Mouse (Mus musculus): ENCODE results near the gene Fbxl12. TPM values are rescaled to one million over a fixed set of nuclear protein-coding genes. Genes with fewer than 3 reads are reported as not detected.
"Not testable (repeated sequence)": the region's sequence is repeated elsewhere in the genome, so short reads cannot be mapped to it uniquely, and the experiment has no call there.

The Fbxl12 gene
- polyA plus RNA-seq, 1 experiment from 2014 or later: 6.2 TPM

- WGBS (ENCODE audit: insufficient replicate concordance): 2% methylated on average over 17 of the region's 17 CpGs
- H3K4me1 ChIP-seq: peaks cover 72% of the 10 kb centered on the region
- peak overlapping the region; percentile 87 for H3K9ac ChIP-seq
- peak overlapping the region; percentile 93 for H3K4me3 ChIP-seq
- ATAC-seq: no peak
- H3K4me2 ChIP-seq: peak overlapping the region; percentile 99
- no peaks in the 10 kb centered on the region for H3K27me3 ChIP-seq (replicated peaks)
- peaks cover 25% of the 10 kb centered on the region for H3K36me3 ChIP-seq
- H3K27ac ChIP-seq: peak overlapping the region; percentile 86
- H3K9me3 ChIP-seq (replicated peaks): no peaks in the 10 kb centered on the region
These were observed 554 bp upstream of the Fbxl12 start for GRCm38 (mm10) chr9:20645121-20645520.

- peak overlapping the region; percentile 93 for H3K4me3 ChIP-seq
- H3K27me3 ChIP-seq (replicated peaks): no peaks in the 10 kb centered on the region
- H3K4me1 ChIP-seq: peaks cover 58% of the 10 kb centered on the region
- peak overlapping the region; percentile 99 for H3K4me2 ChIP-seq
- H3K9ac ChIP-seq: peak overlapping the region; percentile 87
- no peak for ATAC-seq
- H3K36me3 ChIP-seq: peaks cover 33% of the 10 kb centered on the region
- peak overlapping the region; percentile 86 for H3K27ac ChIP-seq
- 6% methylated on average over 13 of the region's 13 CpGs for WGBS (ENCODE audit: insufficient replicate concordance)
- H3K9me3 ChIP-seq (replicated peaks): no peaks in the 10 kb centered on the region
These were observed 786 bp downstream of the Fbxl12 start for GRCm38 (mm10) chr9:20643781-20644180.

GRCm38 (mm10) chr9:20642896-20643466 lies 1.6 kb downstream of the Fbxl12 start:
- Histone ChIP-seq H3K9ac (peak overlapping the region; percentile 87), H3K27ac (peak overlapping the region; percentile 86), H3K36me3 (peaks cover 35% of the 10 kb centered on the region), H3K4me1 (peaks cover 54% of the 10 kb centered on the region), H3K4me2 (peak overlapping the region; percentile 99), H3K9me3 (replicated peaks) (no peaks in the 10 kb centered on the region), H3K27me3 (replicated peaks) (no peaks in the 10 kb centered on the region), H3K4me3 (peak overlapping the region; percentile 93)
- 2% methylated on average over 30 of the region's 30 CpGs for WGBS (ENCODE audit: insufficient replicate concordance)
- peak; percentile 78 for ATAC-seq

DNA sequence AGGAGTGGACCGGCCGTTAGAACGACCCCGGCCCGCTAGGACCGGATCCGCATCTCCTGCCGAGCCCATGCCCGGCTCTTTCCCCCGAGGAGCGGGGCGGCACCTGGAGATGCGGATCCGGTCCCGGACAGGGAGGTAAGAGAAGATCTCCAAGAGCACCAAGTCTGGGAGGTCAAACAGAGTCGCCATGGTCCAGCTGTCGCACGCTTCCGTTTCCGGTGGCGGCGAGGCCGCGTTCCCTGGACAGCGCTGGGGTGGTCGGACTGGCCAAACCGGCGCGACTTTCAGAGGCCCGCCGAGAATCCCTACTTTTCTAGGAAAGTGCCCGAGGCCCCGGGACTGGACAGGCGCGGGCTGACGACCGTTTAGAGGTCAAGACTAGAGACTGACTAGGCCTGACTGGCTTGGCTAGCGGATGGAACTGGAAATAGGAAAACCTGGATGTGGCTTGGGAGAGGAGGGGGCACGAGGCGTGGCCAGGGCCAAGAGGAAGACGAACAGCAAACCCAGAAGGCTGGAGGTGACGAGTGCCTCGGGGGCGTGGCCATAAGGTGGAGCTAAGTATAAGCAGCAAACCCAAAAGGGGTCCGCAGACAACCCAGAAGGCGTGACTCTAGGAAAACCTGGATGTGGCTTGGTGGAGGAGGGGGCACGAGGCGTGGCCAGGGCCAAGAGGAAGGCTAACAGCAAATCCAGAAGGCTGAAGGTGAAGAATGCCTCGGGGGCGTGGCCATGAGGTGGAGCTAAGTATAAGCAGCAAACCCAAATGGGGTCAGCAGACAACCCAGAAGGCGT lies 2.3 kb downstream of the Fbxl12 start, which contains the start of gene Ubl5:
Ubl5 (plus strand) TSS at position 778 of the 795 bp plus-strand sequence.
- H3K27ac ChIP-seq: peak within 1 kb of the TSS; percentile 86
- ATAC-seq: peak; percentile 76
- peak within 1 kb of the TSS; percentile 87 for H3K9ac ChIP-seq
- H3K27me3 ChIP-seq (replicated peaks): no peaks in the 10 kb centered on the region
- H3K4me2 ChIP-seq: peak within 1 kb of the TSS; percentile 99
- no peaks in the 10 kb centered on the region for H3K9me3 ChIP-seq (replicated peaks)
- peak within 1 kb of the TSS; percentile 93 for H3K4me3 ChIP-seq
- H3K4me1 ChIP-seq: peaks cover 54% of the 10 kb centered on the region
- WGBS (ENCODE audit: insufficient replicate concordance): under 1% methylated on average over 51 of the region's 51 CpGs
- H3K36me3 ChIP-seq: peaks cover 34% of the 10 kb centered on the region

DNA sequence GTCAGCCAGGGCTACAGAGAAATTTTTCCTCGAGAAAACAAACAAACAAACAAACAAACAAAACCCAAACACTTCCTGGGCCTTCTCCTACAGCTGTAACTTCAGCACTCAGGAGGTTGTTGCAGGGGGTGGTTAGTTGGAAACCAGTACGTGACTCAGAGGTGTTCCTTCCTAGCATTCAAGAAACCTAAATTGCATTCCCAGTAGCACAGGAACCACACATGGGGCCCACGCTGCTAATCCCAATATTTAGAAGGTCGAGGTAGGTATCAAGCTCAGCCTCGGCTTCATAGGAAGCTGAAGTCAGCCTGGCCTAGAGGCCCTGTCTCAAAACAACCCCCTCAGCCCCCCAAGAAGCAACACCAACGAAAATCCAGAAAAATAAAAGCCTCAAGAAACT lies 3.1 kb downstream of the Fbxl12 start:
- H3K4me2 ChIP-seq: peak overlapping the region; percentile 99
- peaks cover 28% of the 10 kb centered on the region for H3K36me3 ChIP-seq
- H3K9me3 ChIP-seq (replicated peaks): no peaks in the 10 kb centered on the region
- ATAC-seq: no peak
- WGBS (ENCODE audit: insufficient replicate concordance): 29% methylated on average over 6 of the region's 6 CpGs
- no peaks in the 10 kb centered on the region for H3K27me3 ChIP-seq (replicated peaks)
- H3K9ac ChIP-seq: peak overlapping the region; percentile 87
- H3K4me3 ChIP-seq: peak overlapping the region; percentile 93
- 0 out of 2 replicates have a peak overlapping the region, but pooled peaks have one; percentile 8 for H3K27ac ChIP-seq
- peaks cover 50% of the 10 kb centered on the region for H3K4me1 ChIP-seq

DNA sequence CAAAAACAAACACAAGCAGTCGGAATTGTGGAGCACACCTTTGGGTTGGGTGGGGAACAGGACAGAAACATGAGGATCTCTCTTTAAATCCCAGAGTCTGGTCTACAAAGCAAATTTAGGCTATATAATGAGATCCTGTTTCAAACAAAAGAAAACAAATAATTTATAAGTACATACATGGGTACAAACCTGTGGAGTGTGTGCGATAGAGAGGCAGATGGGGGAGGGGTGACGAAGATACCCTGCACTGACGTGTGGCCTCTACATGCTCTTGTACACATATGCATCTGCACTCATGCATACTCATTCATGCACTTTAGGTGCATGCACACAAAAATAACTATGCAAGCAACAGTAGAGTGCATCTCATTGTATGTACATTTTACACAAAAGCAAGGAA lies 5.1 kb downstream of the Fbxl12 start:
- no peak overlapping the region for H3K4me3 ChIP-seq
- H3K4me2 ChIP-seq: no peak overlapping the region
- H3K27ac ChIP-seq: no peak overlapping the region
- no peaks in the 10 kb centered on the region for H3K27me3 ChIP-seq (replicated peaks)
- H3K36me3 ChIP-seq: peaks cover 26% of the 10 kb centered on the region
- 82% methylated on average over 4 of the region's 4 CpGs for WGBS (ENCODE audit: insufficient replicate concordance)
- no peaks in the 10 kb centered on the region for H3K9me3 ChIP-seq (replicated peaks)
- H3K9ac ChIP-seq: no peak overlapping the region
- no peak for ATAC-seq
- peaks cover 39% of the 10 kb centered on the region for H3K4me1 ChIP-seq

- no peak for ATAC-seq
- peaks cover 26% of the 10 kb centered on the region for H3K36me3 ChIP-seq
- H3K4me1 ChIP-seq: peaks cover 33% of the 10 kb centered on the region
- WGBS (ENCODE audit: insufficient replicate concordance): 90% methylated on average over 19 of the region's 19 CpGs
- H3K27ac ChIP-seq: no peak overlapping the region
- no peak overlapping the region for H3K4me3 ChIP-seq
- no peaks in the 10 kb centered on the region for H3K9me3 ChIP-seq (replicated peaks)
- no peaks in the 10 kb centered on the region for H3K27me3 ChIP-seq (replicated peaks)
- no peak overlapping the region for H3K9ac ChIP-seq
- H3K4me2 ChIP-seq: no peak overlapping the region
These were observed 6.0 kb downstream of the Fbxl12 start for GRCm38 (mm10) chr9:20638552-20638951.

DNA sequence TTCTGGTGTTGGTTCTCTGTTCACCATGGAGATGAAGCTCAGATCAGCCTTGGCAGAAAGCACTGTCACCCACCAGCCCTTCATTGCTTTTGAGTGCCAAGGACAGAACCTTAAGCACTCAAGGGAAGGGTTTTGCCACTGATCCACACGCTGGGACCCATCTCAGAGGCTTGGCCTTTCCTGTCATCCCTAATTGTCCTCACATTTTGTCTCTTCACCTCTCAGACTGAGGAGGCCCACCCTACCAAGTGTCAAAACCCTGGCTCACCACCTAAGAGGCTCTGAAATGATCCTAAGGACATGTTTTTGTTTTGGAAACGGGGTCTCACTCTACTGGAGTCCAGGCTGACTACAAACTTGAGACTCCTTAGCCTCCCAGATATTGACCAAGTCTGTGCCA lies 7.8 kb downstream of the Fbxl12 start:
- H3K27ac ChIP-seq: no peak overlapping the region
- H3K9ac ChIP-seq: no peak overlapping the region
- no peak overlapping the region for H3K4me3 ChIP-seq
- no peaks in the 10 kb centered on the region for H3K9me3 ChIP-seq (replicated peaks)
- H3K27me3 ChIP-seq (replicated peaks): no peaks in the 10 kb centered on the region
- peaks cover 26% of the 10 kb centered on the region for H3K36me3 ChIP-seq
- WGBS (ENCODE audit: insufficient replicate concordance): 78% methylated on average over 2 of the region's 2 CpGs
- ATAC-seq: no peak
- no peak overlapping the region for H3K4me2 ChIP-seq
- peaks cover 16% of the 10 kb centered on the region for H3K4me1 ChIP-seq

- peaks cover 26% of the 10 kb centered on the region for H3K36me3 ChIP-seq
- no peak overlapping the region for H3K27ac ChIP-seq
- 0 out of 2 replicates have a peak, but pooled peaks have one; percentile 14 for ATAC-seq
- no peak overlapping the region for H3K4me3 ChIP-seq
- no peaks in the 10 kb centered on the region for H3K27me3 ChIP-seq (replicated peaks)
- H3K4me1 ChIP-seq: peaks cover 11% of the 10 kb centered on the region
- H3K9me3 ChIP-seq (replicated peaks): no peaks in the 10 kb centered on the region
- 78% methylated on average over 3 of the region's 3 CpGs for WGBS (ENCODE audit: insufficient replicate concordance)
- H3K4me2 ChIP-seq: no peak overlapping the region
- H3K9ac ChIP-seq: no peak overlapping the region
These were observed 8.3 kb downstream of the Fbxl12 start for GRCm38 (mm10) chr9:20636256-20636655.

- not testable (repeated sequence) for H3K27me3 ChIP-seq (replicated peaks); H3K4me3 ChIP-seq; H3K4me1 ChIP-seq; H3K4me2 ChIP-seq; ATAC-seq; H3K9me3 ChIP-seq (replicated peaks); H3K9ac ChIP-seq; H3K27ac ChIP-seq
- H3K36me3 ChIP-seq: peaks cover 26% of the 10 kb centered on the region
- 70% methylated on average over 8 of the region's 8 CpGs for WGBS (ENCODE audit: insufficient replicate concordance)
These were observed 8.9 kb downstream of the Fbxl12 start for GRCm38 (mm10) chr9:20635676-20636075.

DNA sequence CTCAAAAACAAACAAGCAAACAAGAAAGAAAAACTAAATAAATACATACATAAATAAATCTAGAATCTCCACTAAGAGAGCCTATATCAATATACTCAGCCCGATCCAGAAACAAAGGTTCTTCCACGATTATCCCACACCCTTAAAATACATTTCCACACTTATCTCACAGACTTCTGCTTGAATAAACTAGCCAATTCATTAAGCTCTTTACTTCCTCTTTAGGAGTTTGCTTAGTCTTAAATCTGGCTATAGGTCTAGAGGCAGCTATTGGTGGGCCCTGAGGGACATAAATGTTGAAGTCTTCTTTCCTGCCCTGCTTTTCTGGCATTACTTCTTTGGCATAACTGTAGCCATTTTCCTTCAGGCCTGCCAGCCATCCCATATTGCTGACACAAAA lies 13.2 kb downstream of the Fbxl12 start:
- no peak overlapping the region for H3K27ac ChIP-seq
- H3K27me3 ChIP-seq (replicated peaks): no peaks in the 10 kb centered on the region
- WGBS (ENCODE audit: insufficient replicate concordance): 76% methylated on average over 2 of the region's 2 CpGs
- no peak overlapping the region for H3K4me2 ChIP-seq
- H3K4me3 ChIP-seq: no peak overlapping the region
- no peak for ATAC-seq
- H3K9ac ChIP-seq: no peak overlapping the region
- H3K9me3 ChIP-seq (replicated peaks): no peaks in the 10 kb centered on the region
- H3K4me1 ChIP-seq: no peaks in the 10 kb centered on the region
- peaks cover 1% of the 10 kb centered on the region; the same call in 1 of the 2 replicates for H3K36me3 ChIP-seq

- Histone ChIP-seq H3K4me2 (no peak overlapping the region), H3K4me3 (no peak overlapping the region), H3K36me3 (no peaks in the 10 kb centered on the region), H3K27ac (no peak overlapping the region), H3K4me1 (no peaks in the 10 kb centered on the region), H3K27me3 (replicated peaks) (no peaks in the 10 kb centered on the region), H3K9ac (no peak overlapping the region), H3K9me3 (replicated peaks) (no peaks in the 10 kb centered on the region)
- no peak for ATAC-seq
- WGBS (ENCODE audit: insufficient replicate concordance): 76% methylated on average over 2 of the region's 2 CpGs
These were observed 27.9 kb downstream of the Fbxl12 start for GRCm38 (mm10) chr9:20616685-20617084.
